Mouse (Mus musculus) heart, embryonic 11.5 days (tissue): ENCODE results near the gene Kif4. TPM values are rescaled to one million over a fixed set of nuclear protein-coding genes. Genes with fewer than 3 reads are reported as not detected.

ENCODE experiments used
- ATAC-seq: fragments of 200-750 bp; cut with Nextera tagmentation; replicated peaks from 2 replicates; pipeline ENCODE4 v1.8.0; 2017; ENCODE audit warnings: moderate library complexity; ENCODE audit not compliant: insufficient number of reproducible peaks, low FRiP score, low TSS enrichment
- H3K27ac ChIP-seq: fragments of 300-500 bp; sonication (generic); 2 replicates; pipeline ENCODE4 v1.5.1; 2014; ENCODE audit warnings: mild to moderate bottlenecking, low read depth, low read length
- H3K27me3 ChIP-seq: fragments of 300-500 bp; sonication (generic); 2 replicates; pipeline ENCODE4 v1.6.1; 2014; ENCODE audit warnings: mild to moderate bottlenecking, low read length, mixed read lengths; ENCODE audit not compliant: control insufficient read depth, insufficient read depth
- H3K36me3 ChIP-seq: fragments of 300-500 bp; sonication (generic); 2 replicates; pipeline ENCODE4 v1.6.1; 2014; ENCODE audit warnings: mild to moderate bottlenecking, low read length, moderate library complexity, mixed read lengths; ENCODE audit not compliant: control insufficient read depth, insufficient read depth
- H3K4me1 ChIP-seq: fragments of 300-500 bp; sonication (generic); 2 replicates; pipeline ENCODE4 v1.6.1; 2014; ENCODE audit warnings: low read length; ENCODE audit not compliant: control insufficient read depth, insufficient read depth
- H3K4me2 ChIP-seq: fragments of 300-500 bp; sonication (generic); 2 replicates; pipeline ENCODE4 v1.6.1; 2014; ENCODE audit warnings: mild to moderate bottlenecking, moderate library complexity
- H3K4me3 ChIP-seq: fragments of 300-500 bp; sonication (generic); 2 replicates; pipeline ENCODE4 v1.5.1; 2014; ENCODE audit warnings: low read depth, low read length
- H3K9ac ChIP-seq: fragments of 300-500 bp; sonication (generic); 2 replicates; pipeline ENCODE4 v1.6.1; 2014; ENCODE audit warnings: mild to moderate bottlenecking, low read depth, low read length, moderate library complexity
- H3K9me3 ChIP-seq: fragments of 300-500 bp; sonication (generic); replicated peaks from 2 replicates; pipeline ENCODE4 v1.6.1; 2016; ENCODE audit warnings: low read length; ENCODE audit not compliant: control insufficient read depth
- WGBS: fragments of 180-500 bp; shearing (Covaris S2); extraction: QIAGEN DNeasy Blood & Tissue Kit; methylation state at CpG from one replicate; pipeline ENCODE4 v1.1.7; 2014; ENCODE audit not compliant: insufficient replicate concordance; 5-methylcytosine and 5-hydroxymethylcytosine counted together
- polyA plus RNA-seq: library from polyadenylated mRNA; unstranded; fragments of >200 nt; fragmentation: Nextera tagmentation; extraction: Ambion mirVana; gene quantifications from 2 replicates; pipeline ENCODE4 v1.2.1, GENCODE M21; 2014

Kif4 gene
- polyA plus RNA-seq, 1 experiment from 2014 or later = 26.7 TPM

- H3K36me3 ChIP-seq = no peaks in the 10 kb centered on the region
- H3K4me1 ChIP-seq = no peaks in the 10 kb centered on the region
- no peak overlapping the region for H3K4me3 ChIP-seq
- no peak overlapping the region for H3K27ac ChIP-seq
- no peaks in the 10 kb centered on the region for H3K9me3 ChIP-seq
- no peak for ATAC-seq
- no peak overlapping the region for H3K9ac ChIP-seq
- H3K27me3 ChIP-seq = no peaks in the 10 kb centered on the region
- H3K4me2 ChIP-seq = no peak overlapping the region
- WGBS = 82% methylated on average over 3 of the region's 3 CpGs
These were observed 149.9 kb downstream of the Kif4 start for GRCm38 (mm10) chrX:100775405-100775804.

GRCm38 (mm10) chrX:100776494-100776893, 151.0 kb downstream of the Kif4 start:
- Histone ChIP-seq H3K9me3 (no peaks in the 10 kb centered on the region), H3K27ac (0 out of 2 replicates have a peak overlapping the region, but pooled peaks have one; percentile 35), H3K27me3 (no peaks in the 10 kb centered on the region), H3K36me3 (no peaks in the 10 kb centered on the region), H3K4me3 (peak overlapping the region; percentile 59), H3K9ac (no peak overlapping the region), H3K4me1 (no peaks in the 10 kb centered on the region), H3K4me2 (peak overlapping the region; percentile 76)
- 16% methylated on average over 9 of the region's 9 CpGs for WGBS
- ATAC-seq = no peak

Other genes with a start within 250 kb of the Kif4 start
- gene Otud6a, start 196.7 kb upstream of the Kif4 start, polyA plus RNA-seq = not detected in 2 replicates
- gene Awat2, start 183.0 kb upstream of the Kif4 start, polyA plus RNA-seq = 0.18 and 0.53 TPM in 2 replicates
- 30.1 and 31.1 TPM in 2 replicates for gene Igbp1, start 131.4 kb upstream of the Kif4 start, polyA plus RNA-seq
- gene Dgat2l6, start 100.9 kb upstream of the Kif4 start, polyA plus RNA-seq = not detected in 2 replicates
- not detected in 2 replicates for gene Awat1, start 53.5 kb upstream of the Kif4 start, polyA plus RNA-seq
- not detected in 2 replicates for gene P2ry4, start 30.9 kb upstream of the Kif4 start, polyA plus RNA-seq
- 0.59 and 0.66 TPM in 2 replicates for gene Arr3, start 20.2 kb upstream of the Kif4 start, polyA plus RNA-seq
- 89.1 and 97.3 TPM in 2 replicates for gene Pdzd11, start 831 bp downstream of the Kif4 start, polyA plus RNA-seq
- gene Gdpd2, start 104.1 kb downstream of the Kif4 start, polyA plus RNA-seq = 0.52 and 0.58 TPM in 2 replicates
- 3.2 and 4.0 TPM in 2 replicates for gene Dlg3, start 142.0 kb downstream of the Kif4 start, polyA plus RNA-seq